Mouse (Mus musculus): ENCODE results near the gene Fam189b.

The Fam189b gene

DNA sequence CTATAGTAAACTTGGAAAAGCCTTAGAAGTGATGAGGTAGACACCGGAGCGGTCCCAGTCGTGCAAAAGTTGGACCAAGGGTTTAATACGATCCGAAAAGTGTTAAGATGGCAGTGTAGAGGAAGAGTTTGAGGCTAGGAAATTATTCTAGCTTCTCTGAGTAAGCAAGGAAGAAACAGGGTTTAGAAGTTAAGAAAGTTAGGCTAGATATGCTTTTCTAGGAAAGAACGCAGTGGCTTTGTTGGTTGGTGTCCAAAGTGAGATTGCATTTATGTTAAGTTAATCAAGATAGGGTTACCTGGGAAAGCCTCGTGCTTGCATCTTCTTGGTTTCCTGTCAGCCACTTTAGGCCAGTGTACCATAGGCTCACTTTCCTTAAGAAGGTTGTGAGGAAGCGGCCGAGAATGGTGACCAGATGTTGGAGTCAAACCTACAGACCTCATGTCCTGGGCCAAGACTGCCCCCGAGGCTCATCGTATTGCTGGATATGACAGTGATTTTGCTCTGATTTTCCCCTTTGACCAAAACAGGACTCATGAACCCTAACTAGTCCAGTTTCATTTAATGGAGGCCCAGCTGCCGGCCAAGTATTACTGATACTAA lies 17.6 kb upstream of the Fam189b start:
- no peak for DNase-seq (ENCODE audit: low read depth, low spot score)

DNA sequence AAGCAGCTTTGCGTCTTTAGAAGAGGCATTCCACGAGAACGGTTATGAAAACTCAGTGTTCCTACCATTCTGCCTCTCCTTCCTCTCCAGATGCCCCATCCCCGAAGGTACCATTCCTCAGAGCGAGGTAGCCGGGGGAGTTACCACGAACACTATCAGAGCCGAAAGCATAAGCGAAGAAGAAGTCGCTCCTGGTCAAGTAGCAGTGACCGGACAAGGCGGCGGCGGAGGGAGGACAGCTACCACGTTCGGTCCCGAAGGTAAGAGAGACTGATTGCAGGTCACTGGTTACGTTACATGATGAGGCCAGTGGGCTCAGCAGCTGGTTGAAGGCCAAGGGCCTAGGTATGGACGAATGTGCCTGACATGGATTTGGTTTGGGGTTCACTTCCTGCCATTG lies 16.0 kb upstream of the Fam189b start:
- no peak for DNase-seq (ENCODE audit: low read depth, low spot score)

DNA sequence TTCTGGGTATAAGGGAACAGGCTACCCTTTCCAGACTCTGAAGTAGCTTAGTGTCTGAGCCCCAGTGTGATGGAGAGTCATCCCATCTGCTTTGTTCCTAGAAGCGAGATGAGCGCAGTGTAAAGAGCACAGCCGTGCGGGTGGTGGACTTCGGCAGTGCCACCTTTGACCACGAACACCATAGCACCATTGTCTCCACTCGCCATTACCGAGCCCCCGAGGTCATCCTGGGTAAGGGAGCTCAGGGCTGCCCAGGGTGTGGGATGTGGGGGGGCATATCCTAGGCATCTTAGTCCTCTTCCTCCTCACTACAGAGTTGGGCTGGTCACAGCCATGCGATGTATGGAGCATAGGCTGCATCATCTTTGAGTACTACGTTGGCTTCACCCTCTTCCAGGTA lies 8.1 kb upstream of the Fam189b start:
- DNase-seq (ENCODE audit: low read depth, low spot score), result no peak

DNA sequence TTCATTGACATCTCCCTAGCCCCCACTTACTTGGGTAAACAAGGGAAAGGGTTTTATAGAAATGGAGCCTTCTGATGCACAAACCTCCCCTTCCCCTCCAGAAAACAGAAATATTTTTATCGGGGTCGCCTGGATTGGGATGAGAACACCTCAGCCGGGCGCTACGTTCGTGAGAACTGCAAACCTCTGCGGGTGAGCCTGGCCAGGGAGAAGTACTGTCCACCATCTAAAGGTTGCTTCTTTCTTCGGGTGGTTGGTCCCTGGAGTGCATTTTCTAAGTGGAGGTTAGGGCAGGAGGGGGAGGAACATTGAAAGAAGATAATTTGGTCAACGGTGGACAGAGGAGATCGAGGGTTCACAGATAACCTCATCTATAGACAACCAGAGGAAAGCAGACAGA lies 7.4 kb upstream of the Fam189b start:
- DNase-seq (ENCODE audit: low read depth, low spot score), result no peak

DNA sequence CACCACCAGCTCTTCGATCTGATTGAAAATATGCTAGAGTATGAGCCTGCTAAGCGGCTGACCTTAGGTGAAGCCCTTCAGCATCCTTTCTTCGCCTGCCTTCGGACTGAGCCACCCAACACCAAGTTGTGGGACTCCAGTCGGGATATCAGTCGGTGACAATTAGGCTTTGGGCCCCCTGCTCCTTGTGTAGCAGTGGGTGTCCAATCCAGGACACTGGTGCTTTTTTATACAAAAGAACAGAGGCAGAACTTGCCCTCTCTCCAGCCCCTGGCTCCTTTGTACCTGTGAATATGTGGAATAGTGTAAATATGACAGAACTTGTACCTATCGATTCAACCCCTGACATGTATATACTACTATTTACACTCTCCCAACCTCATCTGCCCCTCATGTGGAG lies 6.5 kb upstream of the Fam189b start:
- DNase-seq (ENCODE audit: low read depth, low spot score), result no peak

DNA sequence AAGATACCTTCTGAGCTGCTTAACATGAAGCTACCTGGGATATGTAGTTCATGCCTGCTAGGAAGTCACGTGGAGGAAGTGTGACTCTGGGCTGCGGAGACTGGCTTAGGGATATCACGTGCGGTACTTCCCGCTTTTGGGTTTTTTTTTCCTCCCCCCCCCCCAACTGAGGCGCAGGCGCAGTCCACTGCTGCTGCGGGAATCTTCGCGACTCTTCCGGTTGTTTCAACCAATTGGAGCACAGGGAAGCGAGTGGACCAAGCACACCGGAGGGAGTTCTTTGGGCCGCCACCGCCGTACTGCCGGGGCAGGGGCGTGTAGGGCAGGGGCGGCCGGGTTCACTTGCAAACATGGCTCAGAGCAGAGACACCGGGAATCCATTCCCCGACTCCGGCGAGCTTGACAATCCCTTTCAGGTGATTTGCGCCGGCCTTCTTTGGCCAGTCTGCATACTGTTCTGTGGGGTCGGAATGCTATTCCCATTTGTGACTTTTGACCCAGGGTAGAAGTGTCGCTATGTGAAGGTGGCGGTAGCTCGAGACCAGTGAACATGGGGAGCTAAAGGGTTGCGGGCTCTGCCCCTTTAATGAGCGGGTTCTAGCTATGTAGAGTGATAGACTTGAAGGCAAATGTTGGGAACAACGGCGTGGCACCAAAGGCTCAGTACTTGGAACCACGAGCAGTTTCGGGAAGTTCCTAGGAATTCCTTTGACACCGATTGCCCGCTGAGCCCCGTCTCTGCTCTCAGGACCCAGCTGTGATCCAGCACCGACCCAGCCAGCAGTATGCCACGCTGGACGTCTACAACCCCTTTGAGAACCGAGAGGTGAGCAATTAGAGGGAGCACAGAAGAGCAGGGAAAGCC lies 5.5 kb upstream of the Fam189b start, which contains the start of gene Scamp3:
TSS of gene Scamp3 (plus strand) at position 232 of the 865 bp plus-strand sequence.
- peak; percentile 95 for DNase-seq (ENCODE audit: low read depth, low spot score)

DNA sequence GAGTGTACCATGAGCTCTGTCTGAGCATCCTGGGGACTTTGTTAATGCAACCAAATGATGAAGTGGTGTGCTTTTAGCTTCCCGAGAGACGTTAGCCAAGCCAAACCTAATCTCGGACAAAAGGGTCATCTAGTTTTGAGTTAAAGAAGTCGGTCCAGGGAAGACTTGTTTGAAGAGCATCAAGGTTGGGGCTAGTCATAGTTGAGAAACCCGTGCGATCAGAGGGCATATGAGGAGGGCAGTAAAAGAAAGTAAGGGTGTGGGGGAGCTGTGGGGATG lies 4.9 kb upstream of the Fam189b start:
- DNase-seq (ENCODE audit: low read depth, low spot score), result no peak

DNA sequence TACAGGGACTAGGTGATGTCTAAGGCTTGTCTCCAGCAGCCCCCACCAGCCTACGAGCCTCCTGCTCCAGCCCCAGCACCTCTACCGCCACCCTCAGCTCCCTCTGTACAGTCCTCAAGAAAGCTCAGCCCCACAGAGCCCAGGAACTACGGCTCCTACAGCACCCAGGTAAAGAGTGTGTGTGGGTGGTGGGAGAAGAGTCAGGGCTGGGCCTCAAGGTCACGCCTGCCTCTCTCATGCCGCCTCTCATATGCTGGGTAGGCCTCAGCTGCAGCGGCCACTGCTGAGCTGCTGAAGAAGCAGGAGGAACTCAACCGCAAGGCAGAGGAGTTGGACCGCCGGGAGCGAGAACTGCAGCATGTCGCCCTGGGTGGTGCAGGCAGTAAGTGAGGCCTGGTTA lies 3.9 kb upstream of the Fam189b start:
- no peak for DNase-seq (ENCODE audit: low read depth, low spot score)

DNA sequence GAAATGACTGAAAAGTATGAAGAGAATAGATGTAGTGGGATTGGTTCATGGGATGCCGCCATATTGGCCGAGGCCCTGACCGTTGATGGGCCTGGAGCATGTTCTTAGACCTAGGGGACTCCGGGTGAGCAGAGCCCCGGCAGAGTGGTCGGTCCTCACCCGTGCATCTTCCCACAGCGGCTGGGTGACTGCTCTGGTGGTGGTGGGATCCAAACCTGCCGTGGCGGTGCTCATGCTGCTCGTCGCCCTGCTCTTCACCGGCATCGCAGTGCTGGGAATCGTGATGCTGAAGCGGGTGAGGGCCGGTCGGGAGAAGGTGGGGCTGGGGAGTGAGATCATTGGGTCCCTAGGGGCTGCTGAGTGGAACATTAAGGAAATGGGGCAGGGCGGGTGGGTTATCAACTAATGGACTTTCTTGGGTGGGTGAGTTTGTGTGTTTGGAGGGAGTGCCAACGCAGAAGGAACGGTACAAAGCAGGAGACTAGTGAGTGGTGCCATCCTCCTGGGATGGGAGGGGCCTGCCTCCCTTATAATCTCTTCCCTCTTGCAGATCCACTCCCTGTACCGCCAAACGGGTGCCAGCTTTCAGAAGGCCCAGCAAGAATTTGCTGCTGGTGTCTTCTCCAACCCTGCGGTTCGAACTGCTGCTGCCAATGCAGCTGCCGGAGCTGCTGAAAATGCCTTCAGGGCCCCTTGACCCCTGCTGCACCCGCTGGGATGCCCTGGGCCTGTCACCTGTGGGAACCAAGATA lies 1.0 kb upstream of the Fam189b start:
- DNase-seq (ENCODE audit: low read depth, low spot score), result no peak

DNA sequence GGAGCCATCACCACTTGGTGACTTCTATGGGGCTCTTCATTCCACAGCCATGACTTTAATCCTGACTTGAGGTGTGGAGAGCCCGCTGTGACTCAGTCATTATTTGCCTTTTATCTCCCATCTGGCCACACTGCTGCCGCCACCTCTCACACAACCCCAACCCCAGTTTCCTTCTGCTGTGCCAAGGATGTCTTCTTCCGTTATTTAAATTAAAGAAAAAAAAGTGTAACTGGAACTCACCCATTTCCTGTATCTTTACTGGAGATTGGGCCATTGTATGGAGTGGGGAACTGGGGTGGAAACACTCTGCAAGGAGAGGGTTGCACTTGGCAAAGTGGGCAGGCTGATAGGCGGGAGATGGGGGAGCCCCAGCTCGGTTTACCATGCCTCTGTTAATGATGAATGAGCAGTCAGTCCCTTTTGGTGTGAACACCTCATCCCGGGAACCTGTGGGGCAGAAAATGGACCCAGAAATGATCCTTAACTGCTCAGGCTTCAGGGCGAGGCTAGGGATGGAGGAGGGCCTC lies 349 bp upstream of the Fam189b start:
- no peak for DNase-seq (ENCODE audit: low read depth, low spot score)

DNA sequence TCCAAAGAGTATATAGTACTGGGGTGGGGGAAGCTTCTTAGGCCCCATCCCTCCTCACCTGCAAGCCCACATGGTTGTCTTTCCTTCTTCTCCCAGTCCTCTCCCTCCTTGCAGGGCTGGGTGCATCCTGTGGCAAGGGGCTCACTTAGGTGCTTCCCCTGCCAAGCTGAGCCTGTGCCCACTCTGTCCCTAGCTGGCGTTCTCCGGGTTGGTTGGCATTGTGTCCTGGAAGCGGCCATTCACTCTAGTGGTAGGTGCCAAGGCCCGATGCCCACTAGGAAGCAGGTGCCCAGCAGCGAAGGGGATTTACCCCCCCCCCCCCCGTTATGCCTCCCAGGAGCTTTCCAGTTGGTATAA lies 994 bp downstream of the Fam189b start:
- DNase-seq (ENCODE audit: low read depth, low spot score), result no peak

DNA sequence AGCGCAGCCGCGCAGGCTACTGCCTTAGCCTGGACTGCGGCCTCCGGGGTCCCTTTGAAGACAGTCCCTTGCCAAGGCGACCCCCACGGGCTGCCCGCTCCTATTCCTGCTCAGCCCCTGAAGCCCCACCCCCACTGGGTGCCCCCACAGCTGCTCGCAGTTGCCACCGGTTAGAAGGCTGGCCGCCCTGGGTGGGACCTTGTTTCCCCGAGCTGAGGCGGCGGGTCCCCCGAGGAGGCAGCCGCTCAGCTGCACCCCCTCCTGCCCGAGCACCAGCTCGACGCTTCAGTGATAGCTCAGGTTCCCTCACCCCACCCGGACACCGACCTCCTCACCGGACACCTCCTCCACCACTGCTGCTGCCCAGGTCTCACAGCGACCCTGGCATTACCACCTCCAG lies 4.3 kb downstream of the Fam189b start:
- DNase-seq (ENCODE audit: low read depth, low spot score), result no peak

DNA sequence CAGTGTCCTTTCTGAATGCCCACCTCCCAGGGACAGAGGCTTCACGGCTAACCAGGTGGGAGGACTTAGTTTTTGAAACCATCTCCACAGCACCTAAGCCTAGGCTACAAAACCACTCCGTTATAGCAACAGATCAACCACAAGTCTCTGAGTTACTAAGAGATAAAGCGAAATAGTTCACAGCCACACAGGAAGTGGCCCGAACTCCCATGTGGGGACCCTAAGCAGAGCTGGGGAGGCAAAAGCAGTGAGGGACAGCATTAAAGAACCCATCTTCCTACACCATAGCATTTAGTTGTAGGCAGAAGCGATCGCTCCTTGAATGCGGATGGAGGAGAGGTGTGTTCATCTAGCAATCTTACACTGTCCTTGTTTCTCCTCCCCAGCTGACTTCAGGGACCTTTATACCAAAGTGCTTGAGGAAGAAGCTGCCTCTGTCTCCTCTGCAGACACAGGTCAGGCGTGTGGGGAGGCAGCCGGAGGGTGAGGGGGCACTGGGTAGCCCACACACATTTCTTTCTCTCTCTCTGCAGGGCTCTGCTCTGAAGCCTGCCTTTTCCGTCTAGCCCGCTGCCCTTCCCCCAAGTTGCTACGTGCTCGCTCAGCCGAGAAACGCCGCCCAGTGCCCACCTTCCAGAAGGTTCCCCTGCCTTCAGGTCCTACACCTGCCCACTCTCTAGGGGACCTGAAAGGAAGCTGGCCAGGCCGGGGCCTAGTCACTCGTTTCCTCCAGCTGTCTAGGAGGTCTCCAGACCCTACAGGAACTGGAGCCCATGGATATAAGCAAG lies 4.9 kb downstream of the Fam189b start:
- DNase-seq (ENCODE audit: low read depth, low spot score), result no peak

DNA sequence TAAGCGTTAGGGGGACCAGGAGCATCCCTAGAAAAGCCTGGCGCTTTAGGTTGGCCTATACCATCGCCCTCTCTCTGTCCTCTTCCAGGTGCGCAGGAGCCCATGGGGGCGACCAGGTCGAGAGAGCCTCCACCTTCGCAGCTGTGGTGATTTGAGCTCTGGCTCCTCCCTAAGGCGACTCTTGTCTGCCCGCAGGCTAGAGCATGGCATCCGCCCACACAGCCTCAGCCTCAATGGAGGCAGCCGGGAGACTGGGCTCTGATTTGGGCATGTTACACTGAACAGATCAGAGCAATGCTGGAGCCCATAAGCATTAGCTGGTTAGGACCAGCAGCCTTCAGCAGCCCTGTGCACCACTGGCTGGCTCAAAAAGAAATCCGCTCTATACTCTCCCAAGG lies 5.5 kb downstream of the Fam189b start:
- DNase-seq (ENCODE audit: low read depth, low spot score), result no peak

DNA sequence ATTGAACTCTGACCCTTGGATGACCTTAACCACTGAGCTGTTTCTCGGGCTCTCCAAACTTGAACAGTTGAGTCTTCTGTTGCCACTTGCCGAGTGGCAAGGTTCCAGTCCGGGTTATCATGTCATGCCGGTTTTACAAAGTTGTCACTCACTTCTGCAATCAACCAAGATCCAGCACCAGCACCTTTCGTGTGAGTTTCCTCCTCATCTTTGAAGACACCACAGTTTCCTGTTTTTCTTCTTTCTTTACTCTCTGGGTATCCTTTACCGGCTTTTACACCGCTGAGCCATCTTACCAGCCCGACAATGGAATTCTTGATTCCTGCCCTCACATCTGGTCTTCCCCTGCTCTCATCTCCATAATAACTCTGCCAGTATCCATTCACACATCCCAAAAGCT lies 7.5 kb downstream of the Fam189b start:
- DNase-seq (ENCODE audit: low read depth, low spot score), result no peak

DNA sequence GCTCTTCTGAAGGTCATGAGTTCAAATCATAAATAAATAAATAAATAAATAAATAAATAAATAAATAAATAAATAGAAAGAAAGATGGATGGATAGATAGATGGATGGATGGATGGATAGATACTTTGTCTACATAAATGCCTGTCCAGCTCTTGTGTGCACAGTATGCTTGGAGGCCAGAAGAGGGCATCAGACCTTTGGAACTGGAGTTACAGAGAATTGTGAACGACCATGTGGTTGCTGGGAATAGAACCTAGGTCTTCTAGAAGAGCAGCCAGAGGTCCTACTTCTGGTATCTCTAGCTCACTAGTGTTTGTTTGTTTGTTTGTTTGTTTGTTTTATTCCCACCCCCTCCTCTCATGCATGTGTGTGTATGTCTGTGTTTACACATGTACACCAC lies 10.4 kb downstream of the Fam189b start:
- DNase-seq (ENCODE audit: low read depth, low spot score), result no peak

DNA sequence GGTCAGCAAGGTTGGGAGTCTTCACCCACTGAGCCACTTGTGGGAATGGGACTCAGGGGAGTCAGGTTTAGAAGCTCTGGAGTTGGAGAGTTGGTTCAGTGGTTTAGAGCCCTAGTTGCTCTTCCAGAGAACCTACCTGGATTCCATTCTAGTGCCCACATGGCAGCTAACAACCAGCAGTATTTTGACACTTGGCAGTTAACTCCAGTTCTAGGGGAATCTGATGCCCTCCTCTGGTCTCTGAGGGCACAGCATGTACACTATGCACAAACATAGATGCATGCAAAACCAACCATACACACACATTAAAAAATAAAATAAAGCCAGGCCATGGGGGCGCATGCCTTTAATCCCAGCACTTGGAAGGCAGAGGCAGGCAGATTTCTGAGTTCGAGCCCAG lies 10.9 kb downstream of the Fam189b start:
- DNase-seq (ENCODE audit: low read depth, low spot score), result no peak

DNA sequence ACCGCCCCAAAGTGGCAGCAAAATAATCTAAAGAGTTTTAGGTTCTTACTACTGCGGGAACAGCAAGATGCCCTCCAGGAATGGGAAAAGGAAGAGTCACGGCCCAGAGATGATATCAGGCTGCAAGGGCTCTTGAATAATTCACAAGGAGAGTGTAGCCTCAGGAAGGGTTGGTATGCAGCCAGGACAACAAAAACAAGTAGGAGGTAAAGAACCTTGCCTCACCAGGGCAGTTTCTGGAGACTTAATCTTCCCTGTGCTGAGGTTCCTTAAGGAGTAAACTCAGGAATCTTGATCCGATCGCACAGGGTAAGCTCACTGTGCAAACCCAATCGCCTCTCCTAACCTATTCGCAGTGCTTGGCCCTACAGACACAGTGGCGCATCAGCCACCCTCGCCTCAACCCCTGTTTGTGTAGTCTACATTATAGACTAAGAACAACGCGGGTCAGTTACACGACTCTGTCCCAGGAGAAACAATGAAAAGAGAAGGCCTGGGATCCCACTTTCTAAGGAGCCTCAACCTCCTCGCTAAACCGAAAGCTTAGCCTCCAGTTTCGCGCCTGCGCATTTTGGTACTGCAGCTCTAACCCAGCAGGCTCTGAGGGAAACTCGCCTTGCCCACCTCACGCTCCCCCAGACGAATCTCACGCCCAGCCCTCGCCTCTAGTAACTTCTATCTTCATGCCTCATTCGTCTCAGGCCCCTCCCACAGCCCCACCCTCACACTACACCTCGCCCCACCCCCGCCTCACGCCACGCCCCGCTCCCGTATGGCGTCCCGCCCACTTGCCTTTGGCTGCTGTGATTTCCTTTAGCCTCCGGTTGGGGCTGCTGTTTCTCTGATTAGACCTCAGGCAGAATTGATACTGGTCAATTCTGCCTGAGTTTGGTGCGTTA lies 13.3 kb downstream of the Fam189b start:
- DNase-seq (ENCODE audit: low read depth, low spot score), result peak; percentile 71

DNA sequence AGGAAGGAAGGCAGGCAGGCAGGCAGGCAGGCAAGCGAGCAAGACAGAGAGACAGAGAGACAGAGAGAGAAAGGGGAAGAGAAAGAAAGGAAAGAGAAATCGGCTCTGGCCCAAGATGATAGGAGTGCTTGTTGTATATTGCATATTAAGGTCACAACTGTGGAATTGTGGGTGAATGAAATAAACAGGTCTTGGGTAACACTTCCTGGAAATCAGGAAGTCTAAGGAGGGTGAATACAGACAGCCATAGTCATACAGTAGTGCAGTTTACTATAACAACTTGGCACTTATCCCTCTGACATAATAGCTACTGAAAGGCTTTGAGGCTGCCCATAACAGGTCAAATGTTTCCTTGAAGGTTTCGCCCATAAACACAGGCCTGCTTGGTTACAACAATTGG lies 16.9 kb downstream of the Fam189b start:
- no peak for DNase-seq (ENCODE audit: low read depth, low spot score)

DNA sequence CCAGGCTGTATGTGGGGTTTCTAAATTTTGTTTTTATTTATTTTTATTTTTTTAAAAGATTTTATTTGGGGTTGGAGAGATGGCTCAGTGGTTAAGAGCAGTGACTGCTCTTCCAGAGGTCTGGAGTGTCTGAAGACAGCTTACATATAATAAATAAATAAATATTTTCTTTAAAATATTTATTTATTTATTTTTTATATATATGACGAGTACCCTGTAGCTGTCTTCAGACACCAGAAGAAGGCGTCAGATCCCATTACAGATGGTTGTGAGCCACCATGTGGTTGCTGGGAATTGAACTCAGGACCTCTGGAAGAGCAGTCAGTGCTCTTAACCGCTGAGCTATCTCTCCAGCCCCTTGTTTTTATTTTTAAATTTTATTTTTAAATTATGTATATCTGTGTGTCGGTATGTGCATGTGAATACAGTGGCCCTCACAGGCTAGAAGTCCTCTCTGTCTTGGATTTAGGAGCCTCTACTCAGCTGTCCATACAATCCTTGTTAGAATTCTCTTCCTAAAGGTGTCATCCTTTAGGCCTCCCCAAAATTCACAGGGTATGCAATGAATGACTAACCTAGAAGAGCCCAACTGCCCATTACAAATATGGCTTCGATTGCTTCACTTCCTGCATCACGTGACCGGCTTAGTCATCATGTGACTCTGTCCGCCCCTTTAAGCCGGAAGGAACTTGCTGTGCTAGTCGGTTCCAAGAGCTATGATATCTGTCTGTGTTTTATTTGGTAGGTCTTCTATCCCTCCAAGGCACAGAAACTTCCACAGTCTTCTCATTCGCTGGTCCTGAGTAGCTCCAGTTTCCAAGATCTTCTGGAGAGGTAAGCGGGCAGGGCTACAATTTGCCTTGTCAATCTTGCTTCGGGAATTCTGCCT lies 19.6 kb downstream of the Fam189b start, which contains the start of gene Gba:
TSS of gene Gba (plus strand) at position 676 of the 889 bp plus-strand sequence.
- peak; percentile 87 for DNase-seq (ENCODE audit: low read depth, low spot score)

Data from retina, adult 2 months (tissue).